Mouse (Mus musculus): Measurements from ENCODE around the gene Lsamp.

Gene Lsamp

DNA sequence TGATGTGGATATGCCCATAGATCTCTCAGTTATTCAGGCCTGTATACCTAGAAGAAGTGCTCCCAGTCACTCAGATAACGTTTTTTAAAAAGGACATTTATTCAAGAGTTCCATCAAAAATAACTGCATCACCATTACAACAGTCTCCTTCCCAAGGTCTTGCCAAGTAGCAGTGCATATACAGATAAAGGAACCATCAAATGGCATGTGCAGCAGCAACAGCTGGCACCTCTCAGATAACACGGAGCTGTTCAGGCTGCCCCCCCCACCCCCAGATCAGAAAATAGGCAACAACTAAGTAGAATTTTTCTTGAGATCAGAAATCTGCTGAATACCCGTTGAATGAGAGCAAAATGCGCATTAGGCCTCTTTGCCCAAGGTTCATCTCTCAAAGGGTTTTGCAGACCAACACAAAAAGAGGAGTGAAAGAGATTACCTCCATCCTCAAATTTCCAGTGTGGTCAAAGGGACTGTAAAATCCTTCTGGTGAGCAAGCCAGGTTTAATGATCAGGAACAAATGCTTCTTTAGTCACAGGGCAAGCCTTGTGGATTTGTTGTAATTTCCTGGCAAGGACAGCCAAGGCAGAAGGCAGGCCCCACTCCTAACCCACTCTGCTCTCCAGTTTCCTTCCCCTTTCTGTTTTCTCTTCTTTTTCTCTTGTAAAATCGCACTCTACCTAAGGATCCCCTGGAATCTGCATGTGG is 1842.9 kb downstream of the Lsamp start:
- peak; percentile 6 for DNase-seq

DNA sequence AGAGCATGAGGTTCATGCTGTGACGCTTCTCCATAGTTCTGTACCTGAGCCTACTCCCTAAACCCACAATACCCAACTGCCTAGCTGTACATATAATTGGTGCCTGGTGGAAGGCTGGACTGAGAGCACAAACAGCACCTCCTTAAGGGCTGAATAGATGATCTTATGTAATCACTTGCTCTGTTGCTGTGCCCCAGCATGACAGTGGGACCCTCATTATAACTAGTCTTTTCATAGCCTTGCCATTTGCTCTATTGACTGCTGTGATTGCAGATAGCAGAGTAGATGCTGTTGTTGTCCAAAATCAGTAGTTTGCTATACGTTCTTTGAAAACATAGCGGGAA is 1843.4 kb downstream of the Lsamp start:
- DNase-seq, result no peak

DNA sequence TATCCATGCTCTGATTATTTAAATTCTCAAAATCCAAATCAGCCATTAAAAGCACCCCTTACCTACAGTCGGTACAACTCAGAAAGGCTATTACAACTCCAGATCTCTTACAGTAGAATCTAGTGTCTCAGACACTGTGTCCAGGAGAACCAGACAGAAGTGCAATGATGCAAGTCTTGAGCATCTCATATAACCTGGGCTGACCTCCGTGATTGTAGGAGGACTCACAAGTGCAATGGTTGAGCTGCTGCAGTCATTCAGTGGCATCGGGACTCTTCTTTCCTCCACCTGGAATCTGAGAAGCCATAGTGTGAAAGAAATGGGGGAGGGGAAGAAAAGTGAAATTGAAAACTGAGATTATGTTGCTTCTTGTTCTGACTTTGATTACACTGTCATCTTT is 1850.5 kb downstream of the Lsamp start:
- DNase-seq, result no peak

DNA sequence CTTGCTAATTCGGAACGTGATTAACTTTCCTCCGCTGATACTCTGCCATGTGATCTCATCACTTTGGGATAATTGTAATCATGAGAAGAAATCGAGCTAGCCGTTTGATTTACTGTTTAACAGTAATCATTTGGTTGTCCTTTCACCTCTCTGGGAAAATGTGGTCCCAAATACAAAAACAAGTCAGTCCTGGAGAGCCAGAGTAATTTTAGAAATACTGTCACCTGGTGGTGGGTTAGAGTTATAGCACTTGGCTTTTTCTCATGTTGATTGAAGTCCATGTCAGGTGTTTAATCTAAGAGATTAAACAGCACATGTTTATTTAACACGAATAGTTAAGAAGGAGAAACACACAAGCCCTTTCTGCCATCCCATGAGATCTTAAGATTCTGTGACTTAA is 1851.6 kb downstream of the Lsamp start:
- DNase-seq, result no peak

DNA sequence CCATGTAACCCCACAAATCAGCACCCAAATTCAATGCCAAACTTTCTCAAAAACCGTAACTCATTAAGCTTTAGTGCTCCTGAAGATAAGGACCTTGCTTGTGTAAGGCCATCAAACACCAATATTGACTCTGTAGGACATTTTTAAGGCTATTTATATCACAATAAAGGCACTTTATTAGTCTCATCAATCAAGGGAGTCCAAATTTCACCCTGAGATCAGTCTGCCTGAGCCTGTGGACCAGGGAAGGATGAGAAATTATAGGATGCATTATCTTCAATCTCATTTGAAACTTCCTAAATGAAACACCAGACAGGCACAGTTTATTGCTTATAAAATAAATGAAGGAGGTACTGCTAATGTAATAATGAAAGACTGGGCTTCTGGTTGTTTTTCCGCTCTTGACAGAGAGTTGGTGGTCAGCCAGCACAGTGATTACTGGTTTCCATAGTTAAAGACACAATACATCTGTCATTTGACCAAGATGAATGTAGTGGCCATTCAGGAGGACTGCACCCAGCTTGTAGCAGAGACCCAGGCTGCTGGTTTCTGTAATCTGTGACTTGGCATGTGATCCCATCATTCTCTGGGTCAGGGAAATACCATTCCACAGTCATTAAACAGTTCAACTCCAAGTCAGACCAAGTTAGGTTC is 1855.7 kb downstream of the Lsamp start:
- DNase-seq, result no peak

DNA sequence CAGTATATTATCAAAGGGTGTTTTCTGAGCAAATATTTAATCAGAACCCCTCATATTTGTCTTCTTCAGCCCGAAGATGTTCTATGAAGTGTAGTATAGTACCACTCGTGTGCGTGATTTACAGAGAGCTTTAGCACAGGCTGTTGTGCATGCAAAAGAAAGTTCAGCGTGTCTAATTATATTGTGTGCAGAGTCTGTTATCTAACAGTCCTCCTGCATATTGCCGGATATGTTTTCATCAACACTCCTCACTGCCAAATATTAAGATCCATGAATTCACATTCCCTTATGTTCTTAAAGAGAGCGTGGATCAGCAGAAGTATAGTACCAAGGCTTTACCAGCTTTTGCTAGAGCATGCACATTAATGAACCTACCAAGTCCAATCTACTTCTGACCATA is 1862.7 kb downstream of the Lsamp start:
- no peak for DNase-seq

DNA sequence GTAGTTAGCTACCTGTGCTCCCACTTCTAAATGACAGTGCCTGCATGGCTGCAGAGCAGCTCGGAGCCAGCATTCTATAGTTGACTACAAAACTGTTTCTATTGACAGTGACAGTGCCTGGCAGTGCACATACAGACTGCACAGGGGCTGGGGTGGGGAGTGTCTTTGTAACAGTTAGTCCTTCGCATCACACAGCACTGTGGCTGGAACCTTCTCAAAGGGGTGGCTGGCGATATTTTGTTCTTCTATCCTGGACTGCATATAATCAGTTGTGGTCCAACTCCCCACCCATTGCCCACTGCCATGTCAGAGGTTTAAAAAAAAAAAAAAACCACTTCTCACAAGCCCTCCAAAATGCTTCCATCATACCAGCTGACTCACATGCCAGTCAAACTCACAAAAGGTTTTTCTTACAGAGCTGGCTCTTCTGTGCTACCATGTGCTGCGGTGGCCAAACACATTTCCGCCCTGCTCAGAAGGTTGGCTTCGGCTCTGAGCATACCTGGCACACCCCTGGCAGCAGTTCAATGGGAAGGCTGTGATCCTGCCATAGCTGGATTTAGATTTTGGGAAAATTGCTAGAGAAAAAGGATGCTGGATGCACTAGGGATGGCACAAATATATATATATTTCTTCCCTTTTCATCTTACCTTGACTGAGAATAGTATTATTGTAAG is 1887.9 kb downstream of the Lsamp start:
- no peak for DNase-seq

DNA sequence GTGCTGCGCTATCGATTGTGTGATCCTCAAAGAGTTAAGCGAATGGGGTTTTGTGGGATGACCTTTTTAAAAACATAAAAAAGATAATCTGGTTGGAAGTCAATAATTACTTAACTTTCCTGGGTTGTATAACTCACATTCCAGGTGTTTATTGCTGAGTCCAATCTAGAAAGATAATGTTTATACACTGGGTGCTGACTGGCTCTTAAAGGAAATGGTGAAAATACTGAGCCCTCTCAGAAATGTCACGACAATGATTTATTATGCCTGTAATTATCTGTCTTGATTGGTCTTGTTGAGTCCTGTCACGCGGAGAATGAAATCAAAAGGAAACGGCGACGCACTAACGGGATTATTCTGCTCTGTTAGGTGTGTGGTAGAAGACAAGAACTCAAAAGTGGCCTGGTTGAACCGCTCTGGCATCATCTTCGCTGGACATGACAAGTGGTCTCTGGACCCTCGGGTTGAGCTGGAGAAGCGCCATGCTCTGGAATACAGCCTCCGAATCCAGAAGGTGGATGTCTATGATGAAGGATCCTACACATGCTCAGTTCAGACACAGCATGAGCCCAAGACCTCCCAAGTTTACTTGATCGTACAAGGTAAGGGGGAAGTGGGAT is 1904.5 kb downstream of the Lsamp start:
- no peak for DNase-seq

DNA sequence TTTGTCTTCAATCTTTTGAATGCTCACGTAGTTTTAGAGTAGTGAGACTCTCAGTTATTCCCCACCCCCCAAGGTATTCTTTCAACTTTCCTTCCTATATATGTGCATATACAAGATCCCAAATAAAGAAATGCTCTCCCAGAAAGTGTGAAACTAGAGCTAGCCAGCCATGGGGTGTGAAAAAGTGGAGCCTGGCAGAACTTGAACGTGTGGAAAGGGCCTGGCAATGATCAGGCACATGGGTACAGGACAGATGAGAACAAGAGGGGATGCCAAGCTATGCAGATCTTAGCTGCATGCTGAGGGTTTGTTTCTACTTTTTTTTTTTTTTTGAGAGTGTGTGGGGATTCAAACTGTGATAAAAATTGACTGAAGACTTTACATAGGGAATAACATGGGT is 1916.6 kb downstream of the Lsamp start:
- no peak for DNase-seq

DNA sequence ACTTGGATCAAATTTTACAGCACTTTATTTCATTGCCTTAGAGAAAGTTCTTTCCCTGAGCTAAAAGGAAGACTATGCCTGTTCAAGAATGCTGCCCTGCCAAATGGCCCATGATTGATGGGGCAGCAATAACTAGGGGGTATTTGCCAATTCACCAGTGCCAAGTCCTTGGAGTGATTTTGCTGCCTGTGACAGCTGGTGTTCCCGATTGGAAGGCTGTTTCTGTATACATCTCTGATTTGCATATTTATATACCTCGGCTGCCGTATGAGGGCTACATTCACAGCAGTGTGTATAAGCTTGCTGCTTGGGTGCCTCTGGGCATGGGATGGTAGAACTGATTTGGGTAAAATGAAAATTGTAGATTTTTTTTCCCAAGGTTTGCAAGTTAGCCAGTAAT is 1919.5 kb downstream of the Lsamp start:
- no peak for DNase-seq

DNA sequence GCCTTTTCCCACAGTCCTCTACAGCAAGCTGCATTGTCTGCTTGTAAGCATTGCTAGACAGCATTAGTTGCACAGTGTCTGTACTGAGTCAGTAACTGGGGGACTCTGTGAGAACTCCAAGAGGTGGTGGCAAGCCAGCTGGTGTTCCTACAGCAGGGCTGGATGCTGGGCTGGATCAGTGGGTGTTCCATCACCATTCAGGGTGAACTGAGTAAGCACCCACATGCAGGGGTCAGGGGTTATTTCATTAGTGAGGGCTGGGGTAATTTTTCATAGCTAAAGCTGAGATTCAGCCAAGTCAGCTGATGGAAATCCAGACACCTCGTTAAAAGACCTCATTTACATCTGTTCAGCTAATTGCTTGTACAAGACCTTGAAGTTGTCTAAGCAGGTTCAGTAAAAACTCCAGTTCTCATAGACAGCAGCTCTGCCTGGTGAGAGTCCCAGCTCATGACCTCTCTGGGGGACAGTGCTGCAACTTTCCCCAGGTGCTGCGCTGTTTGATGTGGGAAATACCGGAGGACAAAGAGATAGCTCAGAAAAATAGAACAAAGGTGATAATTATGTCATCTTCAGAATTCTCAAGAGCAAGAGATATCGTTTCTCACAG is 1928.5 kb downstream of the Lsamp start:
- no peak for DNase-seq

DNA sequence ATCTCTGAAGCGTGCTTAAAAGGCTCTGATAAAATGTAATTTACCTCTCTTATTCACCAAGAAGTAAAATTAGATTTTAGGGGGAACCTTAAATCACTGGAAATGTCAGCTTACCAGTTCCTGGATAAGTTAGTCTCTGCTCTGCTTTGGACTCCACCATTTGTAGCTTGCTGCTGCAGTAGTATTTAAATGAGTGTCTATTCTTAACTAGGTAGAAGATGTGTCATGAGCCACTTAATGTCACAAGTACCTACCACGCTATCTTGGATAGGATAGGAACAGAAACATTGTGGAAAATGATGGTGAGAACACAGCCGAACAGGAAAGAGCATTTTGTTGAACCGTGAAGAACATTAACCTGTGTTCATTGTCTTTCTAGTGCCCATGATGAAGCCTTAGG is 1929.2 kb downstream of the Lsamp start:
- DNase-seq, result no peak

DNA sequence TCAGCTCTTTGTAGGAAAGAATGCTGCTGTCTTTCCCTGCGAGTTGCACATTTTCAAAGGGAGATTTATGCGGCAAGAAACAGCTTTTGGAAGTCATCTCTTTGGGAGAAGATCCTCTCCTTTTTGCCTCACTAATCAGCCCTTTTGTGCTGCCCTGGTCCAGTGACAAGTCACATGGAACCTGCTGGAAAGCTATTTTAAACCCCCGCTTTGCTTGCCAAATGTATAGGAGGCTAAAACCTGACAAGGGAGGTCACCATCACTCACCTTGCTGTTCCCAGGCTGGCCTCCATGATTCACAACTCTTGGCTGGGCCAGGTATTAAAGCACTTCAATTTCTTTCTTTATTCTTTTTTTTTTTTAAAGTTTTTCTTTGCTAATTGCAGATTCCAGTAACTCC is 1932.2 kb downstream of the Lsamp start:
- DNase-seq, result no peak

DNA sequence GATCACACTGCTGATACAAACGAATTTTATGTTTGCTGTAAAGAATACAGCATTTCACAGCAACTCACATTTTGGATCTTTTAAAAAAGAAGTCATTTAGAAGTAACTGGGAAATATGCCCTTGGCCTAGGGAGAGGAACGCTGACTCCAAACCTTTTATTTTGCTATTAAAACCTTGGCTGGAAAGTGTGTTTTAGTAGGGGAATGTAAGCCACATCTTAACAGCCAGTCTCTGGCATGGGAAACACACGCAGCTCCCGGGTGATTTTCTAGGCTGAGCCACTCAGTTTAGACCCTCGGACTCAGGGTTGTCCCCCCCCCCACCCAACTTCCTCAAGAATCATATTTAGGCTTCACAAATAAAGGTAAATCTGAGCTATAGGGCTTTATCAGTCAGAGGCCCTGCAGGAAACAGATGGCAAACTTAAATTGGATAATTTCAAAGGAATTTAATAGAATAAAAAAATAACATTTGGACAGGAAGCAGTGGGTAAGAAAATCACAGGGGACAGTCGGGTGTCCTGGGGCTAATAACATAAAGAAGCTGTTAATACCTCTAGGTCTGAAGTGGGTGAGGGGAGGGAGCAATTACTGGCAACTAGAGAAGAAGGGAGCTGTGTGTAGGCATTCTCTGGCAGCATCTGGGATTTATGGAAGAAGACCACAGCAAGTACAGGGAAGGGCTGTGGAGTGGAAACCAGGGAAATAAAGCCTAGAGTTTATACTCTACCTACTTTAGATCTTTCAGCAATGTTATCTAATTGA is 1933.1 kb downstream of the Lsamp start:
- DNase-seq, result no peak

DNA sequence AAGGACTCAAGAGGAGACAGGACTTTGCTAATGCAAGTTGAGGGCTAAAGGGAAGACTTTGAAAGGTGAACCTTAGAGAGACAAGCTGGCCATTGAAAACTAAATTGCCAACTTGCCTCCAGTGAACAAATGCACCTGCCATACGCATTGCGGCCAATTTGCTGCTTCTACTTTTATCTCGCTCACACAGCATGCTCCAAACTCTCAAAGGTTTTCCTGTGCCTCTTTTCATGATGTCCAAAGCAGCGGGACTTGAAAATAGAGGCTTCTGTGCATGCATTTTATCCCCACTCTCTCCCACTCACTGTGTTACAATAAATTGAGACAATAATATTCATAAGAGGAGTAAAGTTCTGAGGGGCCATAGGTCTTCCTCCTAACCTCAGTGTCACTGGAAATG is 1945.4 kb downstream of the Lsamp start:
- no peak for DNase-seq

DNA sequence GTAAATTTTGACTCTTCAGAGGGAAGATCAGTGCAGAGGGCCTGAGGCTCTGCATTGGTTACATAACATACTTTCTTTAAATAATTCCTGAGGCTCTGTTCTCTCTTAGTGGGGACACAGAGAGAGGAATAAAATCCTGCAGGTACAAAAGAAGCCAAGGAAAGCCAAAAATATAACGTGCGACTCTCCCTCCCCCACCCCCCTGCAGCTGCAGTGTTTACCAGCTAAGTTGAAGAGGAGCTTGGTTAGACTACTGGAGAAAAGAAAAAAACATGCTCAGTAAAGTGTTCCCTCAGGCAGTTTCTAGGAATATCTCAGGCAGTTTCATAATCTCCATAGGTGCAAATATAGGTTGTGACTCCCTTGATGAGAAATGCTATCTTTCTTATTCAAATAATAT is 1951.5 kb downstream of the Lsamp start:
- DNase-seq, result no peak

DNA sequence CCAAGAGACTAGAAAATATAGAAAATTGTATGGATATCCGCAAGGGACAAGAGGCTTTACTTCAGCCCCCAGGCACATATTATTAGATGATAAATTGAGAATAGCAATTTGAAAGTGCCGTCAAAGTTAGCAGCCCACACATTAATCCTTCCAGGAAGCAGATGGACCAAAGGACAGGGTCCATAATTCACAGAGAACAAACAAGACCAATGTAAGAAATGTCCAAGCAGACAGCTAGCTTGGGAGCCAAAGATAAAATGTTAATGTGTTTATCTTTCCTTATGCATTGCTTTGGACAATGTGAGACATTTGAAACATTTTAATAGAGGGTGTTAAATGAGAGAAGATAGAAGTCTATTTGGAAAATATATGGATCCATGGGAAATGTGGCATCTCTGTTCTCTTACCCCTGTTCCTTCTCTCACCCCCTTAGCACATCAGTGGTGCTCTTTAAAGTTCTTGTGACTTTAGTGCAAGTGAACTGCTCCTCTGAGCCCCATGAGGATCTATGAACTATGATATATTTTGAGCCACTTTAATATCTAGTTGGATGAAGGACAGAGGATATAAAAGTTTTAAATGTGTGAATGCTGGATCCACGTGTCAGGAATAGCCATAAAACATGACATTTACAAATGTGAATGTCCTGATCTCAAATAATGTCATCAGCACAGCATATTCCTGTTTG is 1952.9 kb downstream of the Lsamp start:
- DNase-seq, result no peak

DNA sequence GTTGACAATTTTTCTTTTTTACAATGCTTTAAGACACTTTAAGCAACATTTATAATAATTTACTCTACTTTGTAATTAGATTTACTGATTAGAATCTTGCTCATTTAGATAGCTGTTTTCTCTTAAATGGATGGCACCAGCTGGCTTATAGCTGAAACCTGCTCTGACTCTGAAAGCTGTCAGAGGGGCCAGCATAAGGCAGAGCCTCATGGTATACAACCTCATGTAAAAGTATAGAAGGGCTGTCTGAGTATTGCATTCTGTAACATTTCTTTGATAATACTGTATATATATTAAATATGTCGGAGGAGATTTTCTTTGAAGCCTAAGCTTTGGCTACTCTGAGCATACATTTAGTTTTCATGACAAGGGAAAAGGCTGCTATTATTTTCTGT is 1953.4 kb downstream of the Lsamp start:
- DNase-seq, result no peak

DNA sequence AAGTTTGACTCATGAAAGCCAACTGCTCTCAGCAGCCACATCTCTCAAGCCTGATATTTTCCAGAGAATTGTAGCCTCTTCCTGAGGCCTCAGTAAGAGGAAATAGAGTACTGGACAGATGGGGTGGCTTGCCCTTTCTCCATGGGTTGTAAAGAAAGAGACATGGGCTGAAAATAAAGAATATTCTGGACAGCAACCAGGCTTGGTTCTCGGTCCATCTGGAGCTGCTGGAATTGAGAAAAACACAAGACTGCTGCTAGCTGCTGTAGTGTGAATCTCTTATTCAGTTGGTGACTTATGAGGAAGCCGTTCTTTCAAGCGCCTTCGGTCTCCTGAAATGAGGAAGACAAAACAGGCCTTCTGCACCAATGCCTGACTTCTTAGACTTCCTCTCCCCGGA is 1954.1 kb downstream of the Lsamp start:
- no peak for DNase-seq

DNA sequence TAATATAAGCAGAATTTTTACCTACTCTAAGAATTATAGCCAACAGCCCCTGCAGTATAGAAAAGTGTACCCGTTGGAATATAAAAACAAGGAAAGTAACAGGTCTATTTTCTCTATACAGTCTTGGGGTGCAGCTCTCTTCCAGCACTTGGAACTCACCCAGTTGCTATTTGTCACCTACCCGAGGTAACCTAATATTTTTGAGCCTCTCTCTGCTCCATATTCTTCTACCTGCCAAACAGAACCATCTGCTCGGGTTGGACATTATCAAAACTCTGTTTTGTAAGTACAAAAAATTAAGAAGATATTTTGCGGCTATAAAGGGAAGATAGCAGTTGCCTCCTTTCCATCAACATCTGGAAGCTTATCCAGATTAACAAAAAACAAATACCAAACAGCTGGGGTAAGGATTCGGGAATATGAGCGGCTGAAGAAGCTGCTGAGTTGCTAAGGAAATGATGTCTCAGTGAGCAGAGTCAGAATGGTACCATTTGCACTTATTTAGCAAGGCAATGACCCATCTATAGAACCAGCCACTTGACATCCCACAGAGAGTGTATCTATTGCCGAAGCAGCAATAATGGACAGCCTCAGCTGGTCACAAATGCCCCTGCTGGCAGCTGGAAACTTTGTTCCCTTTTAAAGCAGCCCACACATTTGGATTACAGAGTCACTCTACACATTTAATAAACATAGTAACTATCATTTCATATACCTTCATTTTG is 1957.6 kb downstream of the Lsamp start:
- no peak for DNase-seq

DNA sequence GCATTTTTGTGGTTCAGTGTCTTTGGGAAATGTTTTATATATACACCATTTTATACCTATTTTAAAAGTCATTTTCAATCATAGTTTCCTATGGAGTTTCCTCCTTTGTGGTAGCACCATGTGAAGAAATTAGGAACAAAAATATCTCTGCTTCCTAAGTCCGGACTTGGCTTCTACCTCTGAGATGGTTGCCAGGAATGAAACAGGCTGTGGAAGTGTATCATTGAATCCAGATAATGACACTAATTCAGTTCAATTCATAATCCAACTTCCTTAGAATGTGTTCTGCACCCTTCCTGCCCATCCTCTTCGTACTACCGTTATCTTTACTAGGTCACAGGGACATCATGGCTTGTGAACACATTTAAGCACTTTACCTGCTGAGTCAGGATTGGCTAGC is 1973.7 kb downstream of the Lsamp start:
- no peak for DNase-seq

DNA sequence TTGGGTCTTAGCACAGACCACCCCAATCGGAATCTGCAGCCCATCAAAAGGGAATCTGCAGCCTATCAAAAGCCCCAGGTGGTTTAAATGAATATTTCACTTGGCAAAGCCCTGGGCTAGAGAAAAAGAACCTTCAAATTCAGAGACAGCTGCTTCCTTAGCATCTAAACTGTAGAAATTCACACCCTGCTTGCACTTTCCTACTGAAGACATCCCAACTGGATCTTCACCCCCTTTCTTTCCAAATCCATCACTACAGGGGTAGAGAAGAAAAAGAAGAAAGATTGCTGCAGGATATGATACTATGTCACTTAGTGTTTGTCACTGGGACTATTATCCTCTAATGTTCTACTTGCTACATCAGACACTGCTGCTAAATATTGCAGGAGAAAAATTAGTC is 1981.5 kb downstream of the Lsamp start:
- DNase-seq, result no peak

Measured in lung, postnatal 36 days (tissue).